Mouse (Mus musculus): ENCODE results near the gene Gm20929. TPM values are rescaled to one million over a fixed set of nuclear protein-coding genes. Genes with fewer than 3 reads are reported as not detected.
"Not testable (repeated sequence)": the region's sequence is repeated elsewhere in the genome, so short reads cannot be mapped to it uniquely, and the experiment has no call there.

Gm20929 gene
- polyA plus RNA-seq (2015; fragmentation: Nextera tagmentation; extraction: Ambion mirVana), result not detected in 2 replicates

- H3K9ac ChIP-seq (ENCODE audit: low read depth, low read length); H3K4me1 ChIP-seq (ENCODE audit: control insufficient read depth, low read depth, low read length); ATAC-seq (ENCODE audit: low read depth); H3K27me3 ChIP-seq (ENCODE audit: control insufficient read depth, insufficient read depth, low read depth, low read length); H3K36me3 ChIP-seq (ENCODE audit: control insufficient read depth, insufficient read depth); H3K4me2 ChIP-seq (ENCODE audit: low read depth, low read length); H3K9me3 ChIP-seq (replicated peaks; ENCODE audit: control insufficient read depth, low read length); H3K4me3 ChIP-seq (ENCODE audit: low read depth, low read length); H3K27ac ChIP-seq (ENCODE audit: low read length): not testable (repeated sequence)
- WGBS (ENCODE audit: insufficient replicate concordance), result no CpG with 5 or more reads among the region's 6 CpGs
Measured at GRCm38 (mm10) chrY:53843649-53844048, at the start of gene Gm20929. Gm20929 (plus strand) TSS chrY:53843949.
